Mouse (Mus musculus): ENCODE data around the gene Zfp385a.
A peak's percentile ranks its signal among the peaks of the same experiment; 100 is the strongest.

DNA sequence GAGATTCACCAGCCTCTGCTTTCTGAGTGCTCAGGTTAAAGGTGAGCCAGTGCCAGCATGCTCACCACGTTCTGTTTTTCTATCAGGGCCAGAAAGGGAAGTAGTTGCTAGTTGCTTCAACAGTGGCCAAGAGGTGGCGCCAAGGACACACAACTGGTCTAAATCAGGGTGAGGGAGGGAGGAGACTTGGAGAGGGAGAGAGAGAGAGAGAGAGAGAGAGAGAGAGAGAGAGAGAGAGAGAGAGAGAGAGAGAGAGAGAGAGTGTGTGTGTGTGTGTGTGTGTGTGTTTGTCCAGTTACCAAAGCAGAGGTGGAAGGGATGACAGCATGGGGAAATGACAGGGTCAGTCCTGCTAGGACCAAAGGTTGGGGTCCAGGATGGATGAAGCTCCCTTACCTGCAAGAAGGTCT, 7.4 kb upstream of the Zfp385a start:
- TF ChIP-seq POLR2A (IDR thresholded peaks at IDR 0.05; ENCODE audit: control insufficient read depth, low read depth, low read length) (no peak), CTCF (IDR thresholded peaks at IDR 0.05; ENCODE audit: control insufficient read depth, insufficient read depth, insufficient replicate concordance, low read depth, low read length) (peak; percentile 38; the same call in 1 of the 2 replicates)

Data from testis, adult 2 months (tissue).